Mouse (Mus musculus): ENCODE results near the gene Hoxa6. TPM values are rescaled to one million over a fixed set of nuclear protein-coding genes. Genes with fewer than 3 reads are reported as not detected.

The Hoxa6 gene
- total and polyA plus RNA-seq, 3 experiments, result not detected

DNA sequence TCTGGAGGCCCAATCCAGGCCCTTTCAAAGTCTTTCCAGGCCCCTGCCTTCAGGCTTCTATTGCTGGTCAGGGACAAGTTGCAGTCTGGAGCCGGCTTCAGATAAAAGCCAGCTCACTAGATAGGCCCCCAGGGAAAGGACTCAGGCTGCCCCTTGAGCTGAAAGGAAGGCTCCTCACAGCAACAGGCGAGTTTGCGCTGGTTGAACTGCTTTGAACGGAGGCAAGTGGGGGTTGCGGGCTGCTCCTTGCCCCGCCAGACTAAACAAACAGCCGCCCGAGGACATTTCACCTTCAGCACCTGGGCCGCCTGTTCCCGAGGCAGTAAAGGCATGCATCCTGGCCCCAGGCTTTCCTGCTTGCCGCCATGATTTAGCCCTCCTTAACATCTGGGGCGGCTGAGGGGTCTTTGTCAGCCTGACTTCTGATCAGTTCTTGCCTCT lies 35.2 kb upstream of the Hoxa6 start:
- H3K9ac ChIP-seq (ENCODE audit: control insufficient read depth, low read depth, low read length, poor library complexity, severe bottlenecking), result no peak overlapping the region
- no peaks in the 10 kb centered on the region for H3K27me3 ChIP-seq (ENCODE audit: control insufficient read depth in 1 of 2, insufficient read depth in 2 of 2, low read length in 2 of 2)
- H3K36me3 ChIP-seq (ENCODE audit: control insufficient read depth in 1 of 2, insufficient read depth in 2 of 2, low read length in 2 of 2), result no peaks in the 10 kb centered on the region
- no peak overlapping the region for H3K4me3 ChIP-seq (ENCODE audit: control insufficient read depth in 1 of 2, insufficient read depth in 1 of 2, low read depth in 2 of 2, low read length in 2 of 2)
- H3K79me2 ChIP-seq (ENCODE audit: control insufficient read depth, insufficient read depth, low read length, poor library complexity), result no peaks in the 10 kb centered on the region
- H3K27ac ChIP-seq (ENCODE audit: control insufficient read depth, low read depth, low read length), result no peak overlapping the region
- DNase-seq (ENCODE audit: low read depth, low spot score), result no peak
- TF ChIP-seq CHD2 (IDR thresholded peaks at IDR 0.05; ENCODE audit: low read length), result no peak
- TF ChIP-seq CHD1 (IDR thresholded peaks at IDR 0.05; ENCODE audit: low read depth, low read length), result no peak
- TF ChIP-seq MXI1 (IDR thresholded peaks at IDR 0.05; ENCODE audit: low read depth, low read length), result no peak
- no peak for TF ChIP-seq MAZ (IDR thresholded peaks at IDR 0.05; ENCODE audit: low read depth, low read length)
- TF ChIP-seq TAL1 (IDR thresholded peaks at IDR 0.05; ENCODE audit: low read length), result no peak
- no peak for TF ChIP-seq KAT2A (conservative IDR thresholded peaks at IDR 0.05; ENCODE audit: low read depth, low read length)
- no peak for TF ChIP-seq E2F4 (IDR thresholded peaks at IDR 0.05; ENCODE audit: borderline replicate concordance, low read depth, low read length)
- H3K9me3 ChIP-seq (replicated peaks; ENCODE audit: insufficient read depth, low read length), result no peaks in the 10 kb centered on the region
- no peaks in the 10 kb centered on the region for H3K4me1 ChIP-seq (ENCODE audit: control insufficient read depth in 1 of 2, insufficient read depth in 2 of 2, low read length in 2 of 2)

DNA sequence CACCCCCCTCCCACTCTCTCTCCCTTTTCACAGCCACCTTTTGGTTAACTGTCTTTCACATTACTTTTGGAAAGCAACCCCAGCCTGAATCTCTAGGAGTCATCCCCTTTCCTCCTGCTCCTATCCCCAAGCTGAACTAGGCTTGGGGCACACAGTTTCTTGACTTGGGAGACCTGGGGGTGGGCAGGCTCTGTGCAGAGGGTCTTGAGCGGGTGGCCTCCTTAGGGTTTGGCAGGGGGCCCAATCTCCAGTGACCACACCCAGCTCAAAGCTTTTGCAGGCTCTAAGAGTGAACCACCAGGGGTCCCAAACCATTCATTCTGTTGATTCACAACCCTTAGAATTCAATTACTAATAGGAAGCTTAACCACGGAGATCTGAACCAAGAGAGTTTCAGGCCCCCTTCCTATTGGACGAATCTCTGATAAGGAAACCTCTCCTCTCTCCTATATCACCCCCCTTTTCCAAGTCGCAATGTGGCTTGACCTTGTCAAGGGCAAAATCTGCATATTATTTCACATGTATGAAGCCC lies 34.3 kb upstream of the Hoxa6 start:
- TF ChIP-seq CHD2 (IDR thresholded peaks at IDR 0.05; ENCODE audit: low read length) (no peak), HCFC1 (IDR thresholded peaks at IDR 0.05; ENCODE audit: low read depth, low read length) (no peak), CHD1 (IDR thresholded peaks at IDR 0.05; ENCODE audit: low read depth, low read length) (no peak), ZNF384 (IDR thresholded peaks at IDR 0.05; ENCODE audit: low read depth, low read length) (no peak)
- Histone ChIP-seq H3K27ac (ENCODE audit: control insufficient read depth, low read depth, low read length) (no peak overlapping the region), H3K27me3 (ENCODE audit: control insufficient read depth in 1 of 2, insufficient read depth in 2 of 2, low read length in 2 of 2) (no peaks in the 10 kb centered on the region)

DNA sequence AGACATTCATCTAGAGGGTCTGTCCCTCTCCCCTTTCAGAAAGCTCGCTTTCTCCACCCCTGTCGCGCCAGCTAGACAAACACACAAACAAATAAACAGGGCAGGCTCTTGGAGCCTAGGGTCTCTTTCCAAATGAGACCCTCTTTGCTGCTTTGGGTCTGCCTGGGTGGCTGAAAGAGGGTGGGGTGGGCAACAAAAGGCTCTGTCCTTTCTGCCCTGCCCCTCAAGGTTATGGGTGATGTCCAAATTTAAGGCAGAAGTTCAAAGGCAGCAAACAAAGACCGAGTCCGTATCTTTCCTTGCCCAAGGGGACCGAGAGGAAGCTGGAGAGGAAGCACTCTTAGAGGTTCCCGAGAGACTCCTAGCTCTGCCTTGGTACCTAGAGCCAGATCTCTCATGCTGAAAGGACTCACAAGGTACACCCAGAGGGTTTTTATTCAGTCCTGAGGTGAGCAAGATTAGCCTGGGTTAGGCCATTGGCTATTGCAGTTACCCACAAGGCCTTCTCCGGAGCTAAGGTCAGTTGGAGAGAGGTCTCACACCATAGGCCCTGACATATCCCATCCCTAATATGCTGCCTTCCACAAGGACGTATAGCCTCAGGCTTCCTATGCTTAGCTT lies 32.6 kb upstream of the Hoxa6 start:
- no peak for DNase-seq (ENCODE audit: low read depth, low spot score)
- H3K36me3 ChIP-seq (ENCODE audit: control insufficient read depth in 1 of 2, insufficient read depth in 2 of 2, low read length in 2 of 2), result no peaks in the 10 kb centered on the region
- H3K4me3 ChIP-seq (ENCODE audit: control insufficient read depth in 1 of 2, insufficient read depth in 1 of 2, low read depth in 2 of 2, low read length in 2 of 2), result no peak overlapping the region
- H3K9me3 ChIP-seq (replicated peaks; ENCODE audit: insufficient read depth, low read length), result no peaks in the 10 kb centered on the region
- TF ChIP-seq RCOR1 (IDR thresholded peaks at IDR 0.05; ENCODE audit: low read depth, low read length) (no peak), JUND (IDR thresholded peaks at IDR 0.05; ENCODE audit: low read depth, low read length) (no peak), MAX (IDR thresholded peaks at IDR 0.05; ENCODE audit: low read length) (no peak), POLR2AphosphoS2 (IDR thresholded peaks at IDR 0.05; ENCODE audit: low read length) (no peak)
- H3K79me2 ChIP-seq (ENCODE audit: control insufficient read depth, insufficient read depth, low read length, poor library complexity), result no peaks in the 10 kb centered on the region
- H3K27me3 ChIP-seq (ENCODE audit: control insufficient read depth in 1 of 2, insufficient read depth in 2 of 2, low read length in 2 of 2), result no peaks in the 10 kb centered on the region
- H3K4me1 ChIP-seq (ENCODE audit: control insufficient read depth in 1 of 2, insufficient read depth in 2 of 2, low read length in 2 of 2), result no peaks in the 10 kb centered on the region
- H3K9ac ChIP-seq (ENCODE audit: control insufficient read depth, low read depth, low read length, poor library complexity, severe bottlenecking), result no peak overlapping the region
- no peak overlapping the region for H3K27ac ChIP-seq (ENCODE audit: control insufficient read depth, low read depth, low read length)

More for the DNA sequence above, 34.3 kb upstream of the Hoxa6 start:
- Histone ChIP-seq H3K36me3 (ENCODE audit: control insufficient read depth in 1 of 2, insufficient read depth in 2 of 2, low read length in 2 of 2) (no peaks in the 10 kb centered on the region), H3K9me3 (replicated peaks; ENCODE audit: insufficient read depth, low read length) (no peaks in the 10 kb centered on the region), H3K79me2 (ENCODE audit: control insufficient read depth, insufficient read depth, low read length, poor library complexity) (no peaks in the 10 kb centered on the region), H3K9ac (ENCODE audit: control insufficient read depth, low read depth, low read length, poor library complexity, severe bottlenecking) (no peak overlapping the region), H3K4me1 (ENCODE audit: control insufficient read depth in 1 of 2, insufficient read depth in 2 of 2, low read length in 2 of 2) (no peaks in the 10 kb centered on the region), H3K4me3 (ENCODE audit: control insufficient read depth in 1 of 2, insufficient read depth in 1 of 2, low read depth in 2 of 2, low read length in 2 of 2) (no peak overlapping the region)
- no peak for DNase-seq (ENCODE audit: low read depth, low spot score)

Data from MEL (cell line).